In genomic region chr7:28267129-28268041, GRCm38 (mm10) we compare ENCODE assay signal across 7 mouse cellular contexts. TPM values are rescaled to one million over a fixed set of nuclear protein-coding genes. Genes with fewer than 3 reads are reported as not detected.
DNase-seq lines count a peak whose midpoint lies in the region; ATAC-seq and TF ChIP-seq lines count a peak whose summit lies in the region.

TSS of gene Eid2 (plus strand) at chr7:28267881.

- H3K4me3 ChIP-seq in intestine, postnatal 0 days (ENCODE audit: low read depth, low read length): peak within 1 kb of the TSS; percentile 73
- H3K4me3 ChIP-seq in midbrain, embryonic 13.5 days (replicated peaks): peak within 1 kb of the TSS; percentile 94

- intact Hi-C loops in left cerebral cortex, postnatal 36 days (cut with DNase I): loop anchor here (5.0 to 10.0 kb wide), 2 partner anchors 53 to 100 kb away; partner anchors contain the start of gene Fbl

- H3K9ac ChIP-seq in intestine, postnatal 0 days (ENCODE audit: low read depth, low read length): peak within 1 kb of the TSS; percentile 82
- peak within 1 kb of the TSS; percentile 100 for H3K9ac ChIP-seq in midbrain, embryonic 13.5 days (replicated peaks)

- TF ChIP-seq CTCF in intestine, postnatal 0 days (IDR thresholded peaks at IDR 0.05; ENCODE audit: low read depth): peak; percentile 36

- H3K9me3 ChIP-seq in intestine, postnatal 0 days (ENCODE audit: control insufficient read depth): no peaks in the 10 kb centered on the region
- H3K9me3 ChIP-seq in midbrain, embryonic 13.5 days: 0 out of 2 replicates have a peak, but pooled peaks cover 3% of the 10 kb centered on the region

- peak within 1 kb of the TSS; percentile 73 for H3K27ac ChIP-seq in intestine, postnatal 0 days (ENCODE audit: low read depth, low read length)
- peak within 1 kb of the TSS; percentile 97 for H3K27ac ChIP-seq in midbrain, embryonic 13.5 days

- H3K27me3 ChIP-seq in intestine, postnatal 0 days (replicated peaks; ENCODE audit: control insufficient read depth, insufficient read depth, low read length): no peaks in the 10 kb centered on the region
- H3K27me3 ChIP-seq in midbrain, embryonic 13.5 days: no peaks in the 10 kb centered on the region

- WGBS in intestine, postnatal 0 days: 7% methylated on average over 57 of the region's 57 CpGs
- 8% methylated on average over 56 of the region's 57 CpGs for WGBS in midbrain, embryonic 13.5 days

- peak; percentile 65 for ATAC-seq in intestine, postnatal 0 days
- peak; percentile 95 for ATAC-seq in midbrain, embryonic 13.5 days

- no peaks in the 10 kb centered on the region for H3K36me3 ChIP-seq in intestine, postnatal 0 days (ENCODE audit: control insufficient read depth, insufficient read depth)
- H3K36me3 ChIP-seq in midbrain, embryonic 13.5 days: peaks cover 25% of the 10 kb centered on the region

- H3K4me1 ChIP-seq in intestine, postnatal 0 days (replicated peaks; ENCODE audit: control insufficient read depth, insufficient read depth, low read length): no peaks in the 10 kb centered on the region
- peaks cover 17% of the 10 kb centered on the region for H3K4me1 ChIP-seq in midbrain, embryonic 13.5 days (replicated peaks)

- peak within 1 kb of the TSS; percentile 89 for H3K4me2 ChIP-seq in intestine, postnatal 0 days (replicated peaks; ENCODE audit: low read depth)
- H3K4me2 ChIP-seq in midbrain, embryonic 13.5 days (replicated peaks): peak within 1 kb of the TSS; percentile 86

- DNase-seq in adrenal gland, postnatal 14 days: peak; percentile 92
- peak; percentile 81 for DNase-seq in embryo, embryonic 9.5 days (ENCODE audit: extremely low spot score)
- DNase-seq in heart, adult 11 months: peak; percentile 99
- DNase-seq in left cerebral cortex, postnatal 36 days (ENCODE audit: low spot score in 2 of 2): peak; percentile 92 to 93
- peak; percentile 29 to 43 for DNase-seq in spleen, postnatal 36 days (ENCODE audit: low spot score in 2 of 2)

RNA-seq across cellular contexts. Expression of gene Eid2, which starts in this region (rescaled TPM):
- 27.4 and 29.8 TPM in 2 replicates for total RNA-seq in adrenal gland, postnatal 14 days (2021)
- polyA plus RNA-seq in intestine, postnatal 0 days (2015; fragmentation: Nextera tagmentation; extraction: Ambion mirVana): 3.1 and 3.7 TPM in 2 replicates
- total RNA-seq in left cerebral cortex, postnatal 36 days (2021): 10 to 100 TPM; 59.9 to 66.6 TPM
- polyA plus RNA-seq in midbrain, embryonic 13.5 days (2015; fragmentation: Nextera tagmentation; extraction: Ambion mirVana): 3.8 and 4.3 TPM in 2 replicates

Comparison
In these comparisons a context has a peak if more than half of its experiments do, and no peak if none do; other contexts are left out.
1. Peak in every context shown above with its lines: DNase-seq, ATAC-seq, H3K4me3 ChIP-seq and H3K27ac ChIP-seq.
2. DNase-seq: peak in every context shown above with its lines; median percentile 99 in heart, adult 11 months; 92 in left cerebral cortex, postnatal 36 days; 92 in adrenal gland, postnatal 14 days; 81 in embryo, embryonic 9.5 days; 36 in spleen, postnatal 36 days.